Mouse (Mus musculus) thymus, postnatal 36 days (tissue): ENCODE data around the gene Cited4.

ENCODE experiments used
- DNase-seq, 2 experiments: peaks; one replicate each; pipeline ENCODE4 v3.0.0; 2022; ENCODE audit warnings: mixed read lengths in 2 of 2

The Cited4 gene

DNA sequence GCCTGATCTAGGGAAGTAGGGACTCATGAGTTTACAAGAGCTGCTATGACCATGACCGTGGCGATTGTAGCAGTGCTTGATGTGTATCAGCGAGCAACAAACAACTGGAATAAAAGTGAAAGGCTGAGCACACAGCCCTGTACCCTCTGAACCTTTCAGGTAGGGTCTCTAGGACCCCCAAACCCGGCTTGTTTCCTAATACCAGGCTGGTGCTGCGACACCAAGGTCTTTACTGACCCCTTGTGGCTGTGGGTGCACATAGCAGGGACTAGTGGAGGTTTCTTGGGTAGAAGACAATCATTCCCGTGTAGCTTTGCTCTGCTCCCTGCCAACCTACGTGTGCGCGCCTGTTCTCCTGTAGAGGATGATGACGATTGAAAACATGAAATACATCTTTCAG, 15.8 kb downstream of the Cited4 start:
- DNase-seq: peak; percentile 56 to 64

DNA sequence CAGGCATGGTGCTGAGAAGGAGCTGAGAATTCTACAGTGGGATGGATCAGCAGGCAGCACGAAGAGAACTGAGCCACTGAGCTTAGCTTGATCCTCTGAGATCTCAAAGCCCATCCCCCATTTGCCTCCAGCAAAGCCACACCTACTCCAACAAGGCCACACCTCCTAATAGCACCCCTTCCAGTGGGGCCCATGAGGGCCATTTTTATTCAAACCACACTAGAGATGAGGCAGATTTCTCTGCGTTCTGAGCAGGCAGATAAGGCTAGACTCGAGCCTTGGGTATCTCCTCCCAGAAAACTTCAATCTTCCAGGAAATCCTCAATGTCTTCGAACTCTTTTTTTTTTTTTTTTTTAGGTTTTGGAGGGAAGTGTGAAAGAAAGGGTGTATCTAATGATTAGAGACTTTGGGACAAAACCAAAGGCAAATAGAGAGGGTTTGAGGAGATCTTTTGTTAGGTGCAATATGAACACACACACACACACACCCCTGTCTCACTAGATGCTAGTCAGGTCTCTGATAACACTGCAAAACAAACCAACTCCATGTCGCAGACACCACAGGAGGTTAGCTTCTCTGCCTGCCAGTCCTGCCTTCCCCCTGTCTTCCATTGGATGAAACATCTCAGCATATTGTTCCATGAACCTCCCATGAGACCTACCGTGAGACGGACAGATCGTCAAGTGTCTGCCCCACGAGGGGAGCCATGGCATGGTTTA, 17.1 kb downstream of the Cited4 start:
- no peak for DNase-seq

DNA sequence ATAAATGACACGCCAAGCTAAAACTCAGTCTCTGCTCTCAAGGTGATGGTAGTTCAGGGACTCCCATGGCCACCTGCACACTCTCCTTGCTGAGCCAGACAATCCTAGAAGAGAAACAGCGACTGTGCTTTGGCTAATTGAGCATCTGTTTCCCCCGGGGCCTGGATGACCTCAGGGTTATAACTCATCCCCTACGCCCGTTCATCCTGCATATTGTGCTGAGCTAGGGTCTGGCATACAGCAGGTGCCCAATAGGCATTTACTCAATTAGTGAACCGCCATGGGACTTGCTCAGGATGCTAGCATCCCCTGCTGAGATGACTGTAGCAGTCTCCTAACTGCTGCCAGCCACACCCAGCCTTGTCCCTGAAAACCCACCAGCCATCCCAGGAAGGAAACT, 20.9 kb downstream of the Cited4 start:
- no peak for DNase-seq

DNA sequence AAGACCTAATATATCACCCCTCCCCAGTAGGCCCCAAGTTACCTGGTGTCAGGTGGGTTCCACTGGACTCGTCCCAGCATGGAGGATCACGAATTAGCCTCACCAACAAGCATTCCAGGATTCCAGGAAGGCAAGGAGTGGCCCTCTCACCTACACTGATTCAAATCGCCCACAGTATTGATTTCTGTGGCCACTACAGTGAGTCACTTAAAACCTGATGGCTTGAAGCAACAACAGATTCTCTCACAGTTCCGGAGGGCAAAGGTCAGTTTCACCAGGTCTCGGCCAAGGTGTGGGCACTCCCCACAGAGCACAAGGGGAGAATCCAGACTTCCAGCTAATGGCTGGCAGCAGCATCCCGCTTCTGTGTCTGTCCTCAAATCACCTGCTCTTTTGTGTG, 22.9 kb downstream of the Cited4 start:
- no peak for DNase-seq

DNA sequence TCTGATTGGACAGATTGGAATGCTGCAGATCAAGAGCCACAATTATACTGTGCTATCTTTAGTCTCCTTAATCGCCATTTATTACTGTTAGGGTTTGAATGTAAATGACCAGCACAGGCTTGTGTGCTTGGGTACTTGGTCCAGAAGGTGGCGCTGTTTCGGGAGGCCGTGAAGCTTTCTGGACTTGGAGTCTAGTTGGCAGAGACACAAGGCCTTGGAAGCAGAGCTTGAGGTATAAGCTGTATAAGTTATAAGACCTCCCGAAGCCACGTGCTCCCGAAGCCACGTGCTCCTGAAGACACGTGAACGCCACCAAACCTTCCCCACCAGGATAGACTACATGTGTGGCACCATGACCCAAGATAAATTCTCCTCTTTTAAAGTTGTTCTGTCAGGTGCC, 26.3 kb downstream of the Cited4 start:
- peak in 1 of 2 experiments; percentile 20 for DNase-seq

DNA sequence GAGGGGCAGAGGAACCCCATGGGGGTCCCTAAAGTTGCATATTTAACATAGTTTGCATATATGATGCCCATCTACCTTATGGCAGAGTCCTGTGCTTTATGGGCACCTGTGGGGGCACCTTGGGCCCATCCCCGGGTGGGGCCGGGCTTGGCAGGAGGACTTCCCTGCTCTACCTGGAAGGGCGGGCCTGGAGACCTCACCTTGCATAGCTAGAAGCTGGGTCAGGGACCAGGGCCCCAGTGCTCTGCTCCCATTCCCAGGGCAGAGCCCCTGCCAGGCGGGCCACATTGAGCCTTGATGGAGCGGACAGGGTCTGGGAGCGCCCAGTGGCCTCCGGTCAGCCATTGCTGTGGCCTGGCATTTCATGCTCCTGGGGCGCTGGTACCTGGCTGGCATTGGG, 31.0 kb downstream of the Cited4 start:
- no peak for DNase-seq

DNA sequence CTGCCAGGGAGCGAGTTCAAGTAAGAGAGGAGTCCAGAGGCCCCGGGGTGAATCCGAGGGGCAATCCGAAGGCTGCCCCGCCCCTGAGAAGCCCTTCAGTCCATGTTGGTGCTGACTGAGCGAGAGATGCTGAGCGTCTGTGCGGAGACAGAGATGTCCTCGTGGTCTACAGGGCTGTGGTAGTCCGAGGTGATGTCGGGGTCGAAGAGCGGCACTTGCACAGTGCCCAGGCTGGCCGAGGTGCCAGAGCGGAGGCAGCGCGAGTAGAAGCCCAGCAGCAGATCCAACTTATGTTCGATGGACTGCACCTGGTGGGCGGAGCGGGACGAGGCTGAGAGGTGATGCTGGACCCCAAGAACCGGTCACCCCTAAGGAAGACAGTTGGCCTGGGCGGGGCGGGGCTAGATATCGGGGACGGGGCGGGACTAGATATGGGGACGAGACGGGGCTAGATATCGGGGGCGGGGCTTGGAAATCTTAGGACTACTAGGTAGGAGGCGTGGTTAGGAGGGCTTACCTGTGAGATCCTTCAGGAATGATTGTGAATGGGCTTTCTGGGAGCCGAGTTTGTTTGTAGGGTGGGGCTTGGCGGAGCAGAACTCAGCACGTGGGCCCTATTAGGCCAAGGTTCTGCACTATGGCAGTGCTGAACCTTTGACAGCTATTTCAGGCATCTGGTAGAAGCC, 31.6 kb downstream of the Cited4 start:
- DNase-seq: no peak

DNA sequence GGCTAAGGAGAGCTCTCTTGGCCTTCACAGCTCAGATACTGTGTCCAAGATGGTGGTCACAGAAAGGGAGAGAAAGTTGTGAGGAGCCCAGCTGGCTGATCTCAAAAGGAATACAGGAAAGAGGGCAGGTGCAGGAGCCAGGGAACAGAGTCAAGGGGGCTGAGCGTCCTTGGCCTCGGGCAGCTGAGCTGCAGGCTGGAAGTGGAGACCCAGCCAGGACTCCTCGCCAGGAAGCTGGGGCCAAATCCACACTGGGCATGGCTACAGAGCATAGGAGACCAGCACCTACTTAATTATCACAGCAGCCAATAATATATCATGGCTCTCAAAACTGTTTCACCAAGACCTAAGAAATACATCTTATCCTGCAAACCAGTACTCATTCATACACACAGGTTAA, 34.8 kb downstream of the Cited4 start:
- DNase-seq: no peak

DNA sequence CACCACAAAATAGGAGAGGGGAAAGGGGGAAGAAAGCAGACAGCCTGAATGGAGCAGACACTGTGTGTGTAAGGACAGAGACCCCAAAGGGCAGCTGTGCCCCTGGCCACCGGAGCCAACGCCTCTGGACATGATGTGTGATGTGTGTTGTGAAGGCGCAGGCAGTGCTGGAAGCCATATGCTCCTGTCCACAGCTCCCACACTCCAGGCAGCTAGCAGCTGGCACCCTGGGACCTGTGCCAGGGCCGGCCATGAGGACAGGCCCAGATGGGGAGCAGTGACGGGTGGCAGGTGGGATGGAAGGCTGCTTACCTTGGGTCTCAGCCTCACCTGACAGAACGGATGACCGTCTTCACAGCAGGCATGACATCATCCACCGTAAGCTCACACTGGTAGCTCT, 35.7 kb downstream of the Cited4 start:
- DNase-seq: no peak

DNA sequence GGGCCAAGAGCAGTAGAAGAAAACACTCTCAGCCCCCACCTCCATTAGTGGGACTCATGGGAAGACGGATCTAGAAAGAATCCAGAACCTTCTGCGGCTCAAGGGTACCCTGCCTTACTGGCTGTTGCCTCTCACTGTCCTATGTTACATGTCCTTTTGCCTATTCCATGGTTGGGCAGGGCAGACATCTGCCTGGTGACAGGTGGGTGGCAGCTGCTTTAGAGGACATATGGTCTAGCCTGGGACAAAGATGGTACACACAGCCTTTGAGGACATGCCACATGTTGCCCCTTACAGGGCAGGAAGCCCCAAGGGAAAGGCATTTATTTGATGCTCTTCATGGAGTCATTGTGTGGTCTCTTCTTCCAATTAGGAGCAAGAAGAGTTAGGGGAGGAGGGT, 36.1 kb downstream of the Cited4 start:
- no peak for DNase-seq

DNA sequence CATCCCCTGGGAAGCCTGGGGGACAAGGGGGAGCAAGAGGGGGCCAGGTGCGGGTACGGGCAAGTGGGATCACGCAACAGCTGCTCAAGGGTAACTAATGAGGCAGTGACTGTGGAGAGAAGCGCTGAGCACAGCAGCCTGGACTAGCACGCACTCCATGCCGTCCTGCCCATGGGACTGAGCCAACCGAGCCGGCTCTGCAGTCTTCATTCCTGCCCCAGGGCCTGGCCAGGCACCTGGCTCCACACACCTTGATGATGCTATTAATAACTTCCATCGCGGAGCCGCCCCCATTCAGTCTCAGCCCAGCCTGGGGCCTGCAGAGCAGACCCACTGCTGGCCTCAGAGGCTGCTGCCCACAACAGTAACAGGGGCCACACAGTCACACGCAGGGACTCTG, 45.9 kb downstream of the Cited4 start:
- DNase-seq: no peak

DNA sequence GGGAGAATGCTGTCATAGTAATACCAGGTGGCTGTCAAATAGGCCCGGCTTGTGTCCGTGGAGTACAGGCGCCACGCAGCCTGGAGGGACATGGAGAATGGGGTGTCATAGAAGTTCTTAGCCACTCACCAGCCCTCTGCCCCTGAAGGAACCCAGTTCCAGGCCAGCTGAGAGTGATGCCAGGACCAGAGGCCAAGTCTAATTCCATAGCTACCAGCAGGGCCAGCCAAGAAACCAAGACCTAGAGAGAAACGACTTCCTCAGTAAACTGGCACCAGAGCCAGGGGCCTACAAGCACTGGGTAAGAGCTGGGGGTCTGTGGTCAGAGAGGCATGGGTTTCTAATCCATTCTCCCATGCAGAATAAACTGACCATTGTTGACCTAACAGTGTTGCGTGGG, 46.6 kb downstream of the Cited4 start:
- DNase-seq: no peak

DNA sequence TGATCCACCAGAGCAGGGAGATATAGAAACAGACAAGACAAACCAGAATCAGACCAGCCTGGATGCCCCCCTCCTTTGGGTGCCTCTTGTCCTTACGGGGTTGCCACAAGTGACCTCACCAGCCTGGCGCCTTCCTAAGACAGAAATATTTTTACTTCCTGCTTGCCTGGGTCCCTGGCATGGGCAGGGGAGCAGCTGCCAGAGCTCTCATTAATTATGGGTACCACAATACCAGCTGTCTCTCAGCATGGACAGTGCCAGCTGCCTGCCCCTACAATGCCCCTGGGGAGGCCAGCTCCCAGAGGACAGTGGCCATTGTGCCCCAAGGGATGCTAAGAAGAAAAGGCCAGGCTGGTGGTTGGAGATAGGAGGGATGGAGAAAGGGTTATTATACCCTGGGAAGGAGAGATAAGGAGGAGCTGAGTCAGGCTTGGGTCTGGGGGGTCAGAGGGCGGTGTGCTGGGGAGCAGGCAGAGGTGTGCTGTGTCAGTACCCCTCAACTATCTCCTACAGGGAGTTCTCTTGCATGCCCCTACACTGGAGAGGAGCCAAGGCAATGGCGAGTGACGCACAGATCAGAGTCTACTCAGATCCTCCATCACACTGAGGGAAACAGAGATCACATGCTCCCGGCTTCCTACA, 47.6 kb downstream of the Cited4 start:
- DNase-seq: no peak

DNA sequence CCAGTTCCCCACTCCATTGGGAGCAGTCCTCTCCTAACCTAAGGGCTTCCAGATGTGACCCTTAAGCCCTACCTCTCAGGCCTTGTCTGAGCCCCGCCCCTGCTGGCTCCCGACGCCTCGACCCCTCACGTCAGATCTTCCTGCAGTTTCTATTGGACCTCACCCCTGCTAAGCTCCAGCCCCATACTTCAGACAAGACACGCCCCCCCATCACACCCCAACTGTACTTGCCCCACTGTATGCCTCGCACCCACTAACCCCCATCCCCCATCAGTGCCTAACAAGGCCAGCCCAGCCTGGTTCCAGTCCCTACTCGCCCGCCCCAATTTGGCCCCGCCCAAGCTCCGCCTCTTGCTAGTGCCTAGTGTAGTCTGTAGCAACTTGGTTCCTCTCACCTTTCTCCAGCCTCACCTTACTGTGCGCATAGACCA, 49.8 kb downstream of the Cited4 start:
- DNase-seq: peak; percentile 45 to 54

DNA sequence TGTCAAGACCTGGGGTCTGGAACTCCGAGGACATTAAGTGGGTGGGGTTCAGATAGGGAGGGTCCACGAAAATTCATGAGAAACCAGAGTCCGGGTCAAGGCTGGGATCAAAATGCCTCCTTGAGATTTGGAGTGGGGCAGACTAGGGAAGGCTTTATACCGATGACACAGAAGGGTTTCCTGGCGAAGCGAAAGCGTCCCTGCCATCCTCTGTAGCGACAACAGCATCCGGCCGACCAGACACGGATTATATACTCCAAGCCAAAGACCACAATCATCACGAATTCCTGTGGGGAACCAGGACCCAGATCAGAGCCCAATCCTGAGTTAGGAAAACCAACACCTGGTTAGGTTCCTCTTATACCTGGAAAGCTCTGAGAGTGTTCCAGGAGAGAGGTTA, 50.4 kb downstream of the Cited4 start:
- DNase-seq: no peak
